8 mouse cellular contexts compared by ENCODE assay signal in genomic region chr3:52105156-52105555, GRCm38 (mm10). TPM values are rescaled to one million over a fixed set of nuclear protein-coding genes. Genes with fewer than 3 reads are reported as not detected.
DNase-seq lines count a peak whose midpoint lies in the region; ATAC-seq and TF ChIP-seq lines count a peak whose summit lies in the region.

No protein-coding gene starts in this region.

- no peak for TF ChIP-seq POLR2A in MEL (IDR thresholded peaks at IDR 0.05; ENCODE audit: control insufficient read depth in 1 of 2, insufficient read depth in 1 of 2, low read depth in 1 of 2, low read length in 2 of 2, poor library complexity in 1 of 2)

- peak overlapping the region; percentile 80 for H3K4me2 ChIP-seq in embryonic facial prominence, embryonic 14.5 days (ENCODE audit: low read depth, low read length)
- peak overlapping the region; percentile 84 for H3K4me2 ChIP-seq in kidney, embryonic 14.5 days (replicated peaks; ENCODE audit: low read depth, low read length)
- peak overlapping the region; percentile 89 for H3K4me2 ChIP-seq in midbrain, embryonic 16.5 days (ENCODE audit: low read length)

- peaks cover 0 to 4% of the 10 kb centered on the region in 2 experiments; a peak in 1 of 4 replicates for H3K4me1 ChIP-seq in MEL (ENCODE audit: control insufficient read depth in 1 of 2, insufficient read depth in 2 of 2, low read length in 2 of 2)
- 0 out of 2 replicates have a peak, but pooled peaks cover 3% of the 10 kb centered on the region for H3K4me1 ChIP-seq in embryonic facial prominence, embryonic 14.5 days (ENCODE audit: control insufficient read depth, insufficient read depth, low read length)
- peaks cover 10% of the 10 kb centered on the region for H3K4me1 ChIP-seq in kidney, embryonic 14.5 days (ENCODE audit: control insufficient read depth, insufficient read depth, low read length)
- peaks cover 7% of the 10 kb centered on the region for H3K4me1 ChIP-seq in midbrain, embryonic 16.5 days (ENCODE audit: control insufficient read depth, insufficient read depth, low read length)

- peaks cover 13% of the 10 kb centered on the region; the same call in 1 of the 2 replicates for H3K79me2 ChIP-seq in MEL (ENCODE audit: control insufficient read depth, insufficient read depth, low read length, poor library complexity)

- peak overlapping the region; percentile 89; the same call in 1 of the 2 replicates for H3K27ac ChIP-seq in layer of hippocampus, adult 2 months
- H3K27ac ChIP-seq in MEL (ENCODE audit: control insufficient read depth, low read depth, low read length) = no peak overlapping the region
- H3K27ac ChIP-seq in embryonic facial prominence, embryonic 14.5 days (replicated peaks; ENCODE audit: low read depth, low read length) = peak overlapping the region; percentile 97
- H3K27ac ChIP-seq in kidney, embryonic 14.5 days (ENCODE audit: low read depth, low read length) = peak overlapping the region; percentile 99
- H3K27ac ChIP-seq in midbrain, embryonic 16.5 days (ENCODE audit: low read length) = peak overlapping the region; percentile 97

- H3K27me3 ChIP-seq in MEL (ENCODE audit: control insufficient read depth in 1 of 2, insufficient read depth in 2 of 2, low read length in 2 of 2) = no peaks in the 10 kb centered on the region
- H3K27me3 ChIP-seq in embryonic facial prominence, embryonic 14.5 days (replicated peaks; ENCODE audit: control insufficient read depth, insufficient read depth, low read length) = no peaks in the 10 kb centered on the region
- no peaks in the 10 kb centered on the region for H3K27me3 ChIP-seq in kidney, embryonic 14.5 days (ENCODE audit: control insufficient read depth, insufficient read depth, low read length)
- H3K27me3 ChIP-seq in midbrain, embryonic 16.5 days (ENCODE audit: control insufficient read depth, insufficient read depth, low read depth, low read length) = no peaks in the 10 kb centered on the region

- WGBS in embryonic facial prominence, embryonic 14.5 days = 0% methylated on average over 7 of the region's 20 CpGs
- WGBS in kidney, embryonic 14.5 days = under 1% methylated on average over 6 of the region's 20 CpGs
- WGBS in midbrain, embryonic 16.5 days = under 1% methylated on average over 15 of the region's 20 CpGs

- H3K36me3 ChIP-seq in MEL (ENCODE audit: control insufficient read depth in 1 of 2, insufficient read depth in 2 of 2, low read length in 2 of 2) = 0 out of 4 replicates have a peak, but pooled peaks cover 0 to 2% of the 10 kb centered on the region in 2 experiments
- no peaks in the 10 kb centered on the region for H3K36me3 ChIP-seq in embryonic facial prominence, embryonic 14.5 days (ENCODE audit: control insufficient read depth, insufficient read depth, low read length)
- no peaks in the 10 kb centered on the region for H3K36me3 ChIP-seq in kidney, embryonic 14.5 days (ENCODE audit: control insufficient read depth, insufficient read depth, low read length)
- no peaks in the 10 kb centered on the region for H3K36me3 ChIP-seq in midbrain, embryonic 16.5 days (ENCODE audit: control insufficient read depth, insufficient read depth, low read length)

- H3K4me3 ChIP-seq in layer of hippocampus, adult 2 months = peak overlapping the region; percentile 87
- H3K4me3 ChIP-seq in MEL (ENCODE audit: control insufficient read depth in 1 of 2, insufficient read depth in 1 of 2, low read depth in 2 of 2, low read length in 2 of 2) = peak overlapping the region; percentile 32 to 86
- H3K4me3 ChIP-seq in embryonic facial prominence, embryonic 14.5 days (ENCODE audit: low read depth, low read length) = peak overlapping the region; percentile 69
- H3K4me3 ChIP-seq in kidney, embryonic 14.5 days (ENCODE audit: low read length) = peak overlapping the region; percentile 88
- peak overlapping the region; percentile 64 for H3K4me3 ChIP-seq in midbrain, embryonic 16.5 days (ENCODE audit: low read depth, low read length)

- no peak for TF ChIP-seq CTCF in layer of hippocampus, adult 2 months (conservative IDR thresholded peaks at IDR 0.05)
- no peak for TF ChIP-seq CTCF in MEL (IDR thresholded peaks at IDR 0.05 in 2 of 3, conservative IDR thresholded peaks at IDR 0.05 in 1 of 3; ENCODE audit: control insufficient read depth in 1 of 3, insufficient read depth in 1 of 3, low read depth in 2 of 3, low read length in 3 of 3, poor library complexity in 1 of 3, severe bottlenecking in 1 of 3)

- TF ChIP-seq EP300 in MEL (IDR thresholded peaks at IDR 0.05; ENCODE audit: low read depth in 1 of 2, low read length in 2 of 2) = no peak; a peak in 1 of 4 replicates

- no peak for ATAC-seq in embryonic facial prominence, embryonic 14.5 days (ENCODE audit: low read depth)
- ATAC-seq in kidney, embryonic 14.5 days (ENCODE audit: low FRiP score, low TSS enrichment) = no peak
- no peak for ATAC-seq in midbrain, embryonic 16.5 days
- no peak for ATAC-seq in frontal cortex, adult (ENCODE audit: low TSS enrichment)

- peak in 1 of 2 experiments; percentile 15 for DNase-seq in layer of hippocampus, adult 2 months (ENCODE audit: low spot score in 2 of 2)
- DNase-seq in layer of hippocampus, adult 9-11 months = no peak
- DNase-seq in MEL (ENCODE audit: low read depth, low spot score) = peak; percentile 79
- DNase-seq in embryonic facial prominence, embryonic 14.5 days (ENCODE audit: low spot score) = peak; percentile 83
- DNase-seq in natural killer cell, adult 2 months (ENCODE audit: low spot score in 2 of 2) = no peak

- H3K9me3 ChIP-seq in MEL (replicated peaks; ENCODE audit: insufficient read depth, low read length) = no peaks in the 10 kb centered on the region
- H3K9me3 ChIP-seq in embryonic facial prominence, embryonic 14.5 days (ENCODE audit: control insufficient read depth, low read length) = no peaks in the 10 kb centered on the region
- H3K9me3 ChIP-seq in kidney, embryonic 14.5 days (ENCODE audit: control insufficient read depth, low read length) = no peaks in the 10 kb centered on the region
- H3K9me3 ChIP-seq in midbrain, embryonic 16.5 days (replicated peaks; ENCODE audit: control insufficient read depth, low read length, poor library complexity, severe bottlenecking) = no peaks in the 10 kb centered on the region

- no peak for TF ChIP-seq RAD21 in MEL (IDR thresholded peaks at IDR 0.05; ENCODE audit: low read depth, low read length)

- peak overlapping the region; percentile 97 for H3K9ac ChIP-seq in MEL (ENCODE audit: control insufficient read depth, low read depth, low read length, poor library complexity, severe bottlenecking)
- peak overlapping the region; percentile 80 for H3K9ac ChIP-seq in embryonic facial prominence, embryonic 14.5 days (ENCODE audit: low read depth, low read length)
- peak overlapping the region; percentile 94 for H3K9ac ChIP-seq in kidney, embryonic 14.5 days (ENCODE audit: low read depth, low read length)
- H3K9ac ChIP-seq in midbrain, embryonic 16.5 days (ENCODE audit: low read depth, low read length) = peak overlapping the region; percentile 84

TF ChIP-seq in MEL, 35 proteins besides CTCF, POLR2A, EP300 and RAD21:
- TF ChIP-seq ZMIZ1 (IDR thresholded peaks at IDR 0.05; ENCODE audit: low read depth, low read length) = no peak
- TF ChIP-seq NRF1 (IDR thresholded peaks at IDR 0.05; ENCODE audit: insufficient read depth, low read depth, low read length, poor library complexity, severe bottlenecking) = peak; percentile 48; the same call in 1 of the 2 replicates
- no peak for TF ChIP-seq MAX (IDR thresholded peaks at IDR 0.05; ENCODE audit: low read length)

RNA-seq across cellular contexts. Expression of gene Maml3, which starts 0.3 kb away (rescaled TPM):
- 1 to 10 TPM; 8.7 to 9.8 TPM for total RNA-seq in layer of hippocampus, adult 2 months (2021)
- total RNA-seq in MEL (2012; rRNA removed) = 2.0 and 2.6 TPM in 2 replicates
- polyA plus RNA-seq in MEL (2012; ENCODE audit: insufficient read depth in 1 of 2, insufficient read length in 2 of 2, low read depth in 1 of 2, low replicate concordance in 2 of 2, missing spikeins in 1 of 2) = 1 to 10 TPM in 1 of 2 experiments, not detected in 1; 4.1 TPM
- polyA plus RNA-seq in embryonic facial prominence, embryonic 14.5 days (2014; fragmentation: Nextera tagmentation; extraction: Ambion mirVana) = 4.8 and 5.1 TPM in 2 replicates
- polyA plus RNA-seq in kidney, embryonic 14.5 days (2014; fragmentation: Nextera tagmentation; extraction: Ambion mirVana) = 8.4 and 9.4 TPM in 2 replicates
- 5.7 and 6.9 TPM in 2 replicates for polyA plus RNA-seq in midbrain, embryonic 16.5 days (2015; fragmentation: Nextera tagmentation; extraction: Ambion mirVana)

Comparison
In these comparisons a context has a peak if more than half of its experiments do, and no peak if none do; other contexts are left out.
1. DNase-seq: peak in MEL (single experiment) and embryonic facial prominence, embryonic 14.5 days (single experiment); none in layer of hippocampus, adult 9-11 months (single experiment) and natural killer cell, adult 2 months (0 of 2).
2. Peak in every context shown above with its lines, with median percentiles within 50 percentile points of each other: H3K4me3 ChIP-seq, H3K9ac ChIP-seq and H3K4me2 ChIP-seq.